Mouse (Mus musculus) erythroblast, embryonic 14.5 days (primary cell): Measurements from ENCODE around the gene Slc35g1.

Experiments used
- GATA1 ChIP-seq: IDR thresholded peaks from 2 replicates; pipeline ENCODE4 v1.6.1; 2012; ENCODE audit warnings: low read length, inconsistent platforms, mixed read lengths
- TAL1 ChIP-seq: IDR thresholded peaks from 3 replicates; pipeline ENCODE4 v1.6.1; 2012; ENCODE audit warnings: low read length, inconsistent platforms, mixed read lengths

GRCm38 (mm10) chr19:38441860-38442259, 46.1 kb downstream of the Slc35g1 start:
- TF ChIP-seq GATA1 (no peak), TAL1 (no peak)
